Mouse (Mus musculus): ENCODE data around the gene Galnt10.

DNA sequence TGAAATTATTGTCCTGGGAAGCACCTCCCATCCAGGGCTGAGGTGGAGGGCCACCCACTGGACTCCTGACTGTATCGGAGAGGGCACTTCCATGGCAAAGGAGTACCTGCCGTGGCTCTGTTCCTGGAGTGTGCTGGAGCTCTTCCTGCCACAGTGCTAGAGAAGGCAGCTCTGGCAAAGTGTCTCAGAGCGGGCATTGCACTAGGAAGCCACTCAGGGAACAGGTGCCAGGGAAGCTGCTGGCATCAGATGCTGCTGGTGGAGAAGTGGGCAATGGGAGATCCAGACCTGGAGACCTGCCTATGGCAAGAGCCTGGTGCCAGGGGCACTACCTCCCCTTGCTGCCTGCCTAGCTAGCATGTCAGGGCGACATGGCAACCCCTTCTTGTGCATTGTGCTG is 17.0 kb downstream of the Galnt10 start:
- TF ChIP-seq CTCF (IDR thresholded peaks at IDR 0.05; ENCODE audit: extremely low read depth, insufficient read depth, insufficient read length, insufficient replicate concordance) (no peak), POLR2A (IDR thresholded peaks at IDR 0.05; ENCODE audit: low read depth, low read length) (no peak)

Data from spleen, adult 2 months (tissue).